Mouse (Mus musculus) liver, embryonic 14.5 days (tissue): ENCODE measurements at regions not wholly inside any gene's neighbourhood (a gene's known extent, or its start where the extent isn't known, plus 50 kb on each side); places are given as distances from the start of the nearest gene placed in this dataset.

Source experiments
- CTCF ChIP-seq: IDR thresholded peaks from 2 replicates; pipeline ENCODE4 v1.5.1; 2016; ENCODE audit warnings: antibody characterized with exemption, low read depth, control low read depth
- EP300 ChIP-seq: IDR thresholded peaks from 2 replicates; pipeline ENCODE4 v1.6.1; 2016; ENCODE audit warnings: antibody characterized with exemption, low read depth

DNA sequence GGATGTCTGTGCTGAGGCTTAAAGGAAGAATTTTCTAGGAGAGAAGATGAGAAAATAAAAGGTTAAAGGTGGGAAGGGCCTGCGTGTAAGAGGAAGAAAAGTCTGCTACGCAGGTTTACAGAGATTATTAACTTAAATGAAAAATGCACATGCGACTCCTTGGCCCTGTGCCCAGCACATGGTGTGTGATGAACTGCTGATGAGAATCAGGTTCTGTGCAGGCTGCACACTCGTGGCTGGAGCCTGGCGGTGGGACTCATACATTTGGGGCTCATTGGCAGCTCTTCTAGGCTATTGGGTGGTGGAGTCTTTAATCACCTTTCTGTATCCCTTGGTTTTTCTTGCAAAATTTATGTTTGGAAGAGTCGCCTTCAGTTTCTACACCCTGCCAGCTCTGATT lies 85.1 kb upstream of the Akt3 start:
- TF ChIP-seq EP300, result no peak
- TF ChIP-seq CTCF, result no peak
